Mouse (Mus musculus) left cerebral cortex, postnatal 36 days (tissue): ENCODE measurements around the gene Paip2b. TPM values are rescaled to one million over a fixed set of nuclear protein-coding genes. Genes with fewer than 3 reads are reported as not detected.

Source experiments
- total RNA-seq, 2 experiments: library from RNA; stranded (reverse); gene quantifications; 2 replicates each; pipeline ENCODE4 v1.2.3; 2021

Paip2b gene
- total RNA-seq, 2 experiments from 2014 or later, result 55.0 to 56.6 TPM

Other genes with a start within 250 kb of the Paip2b start
- not detected for gene Clec4f, start 175.6 kb downstream of the Paip2b start, total RNA-seq
- gene Cd207, start 153.9 kb downstream of the Paip2b start, total RNA-seq, result not detected
- not detected for gene Vax2, start 120.5 kb downstream of the Paip2b start, total RNA-seq
- not detected for gene Atp6v1b1, start 88.8 kb downstream of the Paip2b start, total RNA-seq
- gene Ankrd53, start 69.1 kb downstream of the Paip2b start, total RNA-seq, result not detected
- gene Tex261, start 55.9 kb downstream of the Paip2b start, total RNA-seq, result 10 to 100 TPM; 47.0 to 47.9 TPM
- gene Nagk, start 36.8 kb downstream of the Paip2b start, total RNA-seq, result 10 to 100 TPM; 48.4 to 50.1 TPM
- gene Zfp638, start 35.4 kb upstream of the Paip2b start, total RNA-seq, result 100 to 1,000 TPM; 114 to 154 TPM
- 1 to 10 TPM; 5.3 TPM for gene Dysf, start 176.8 kb upstream of the Paip2b start, total RNA-seq